Mouse (Mus musculus): ENCODE measurements at regions not wholly inside any gene's neighbourhood (a gene's known extent, or its start where the extent isn't known, plus 50 kb on each side); places are given as distances from the start of the nearest gene placed in this dataset.

DNA sequence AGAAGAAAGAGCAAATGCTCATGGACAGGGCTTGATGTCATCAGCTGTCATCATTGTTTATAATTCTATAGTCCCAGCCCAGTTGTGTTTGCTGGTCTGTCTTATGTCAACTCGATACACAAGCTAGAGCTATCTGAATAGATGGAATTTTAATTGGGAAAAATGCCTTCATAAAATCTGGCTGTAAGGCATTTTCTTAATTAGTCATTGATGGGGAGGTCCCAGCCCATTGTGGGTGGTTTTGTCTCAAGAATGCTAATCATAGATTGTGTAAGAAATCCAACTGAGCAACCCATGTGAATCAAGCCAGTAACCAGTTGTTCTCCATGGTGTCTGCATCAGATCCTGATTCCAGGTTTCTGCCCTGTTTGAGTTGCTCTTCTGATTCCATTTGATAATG, 400.1 kb downstream of the Gm11232 start:
- H3K9ac ChIP-seq (ENCODE audit: low read length), result no peak overlapping the region
- DNase-seq (ENCODE audit: low spot score, missing footprints), result no peak
- H3K27me3 ChIP-seq (ENCODE audit: control insufficient read depth, insufficient read depth, low read length), result no peaks in the 10 kb centered on the region
- no peak overlapping the region for H3K4me2 ChIP-seq
- H3K9me3 ChIP-seq (ENCODE audit: control insufficient read depth, low read length), result no peaks in the 10 kb centered on the region
- H3K4me1 ChIP-seq (ENCODE audit: control insufficient read depth, insufficient read depth, low read length), result no peaks in the 10 kb centered on the region
- no peak for ATAC-seq (ENCODE audit: low FRiP score)
- no peak overlapping the region for H3K4me3 ChIP-seq (ENCODE audit: low read depth, low read length)
- H3K27ac ChIP-seq (ENCODE audit: low read depth, low read length), result no peak overlapping the region
- 71% methylated on average over 1 of the region's 1 CpGs for WGBS
- no peaks in the 10 kb centered on the region for H3K36me3 ChIP-seq (ENCODE audit: control insufficient read depth, insufficient read depth, low read length)

GRCm38 (mm10) chr4:71356714-71357113, 401.1 kb downstream of the Gm11232 start:
- WGBS, result 98% methylated on average over 1 of the region's 1 CpGs
- ATAC-seq (ENCODE audit: low FRiP score), result no peak

DNA sequence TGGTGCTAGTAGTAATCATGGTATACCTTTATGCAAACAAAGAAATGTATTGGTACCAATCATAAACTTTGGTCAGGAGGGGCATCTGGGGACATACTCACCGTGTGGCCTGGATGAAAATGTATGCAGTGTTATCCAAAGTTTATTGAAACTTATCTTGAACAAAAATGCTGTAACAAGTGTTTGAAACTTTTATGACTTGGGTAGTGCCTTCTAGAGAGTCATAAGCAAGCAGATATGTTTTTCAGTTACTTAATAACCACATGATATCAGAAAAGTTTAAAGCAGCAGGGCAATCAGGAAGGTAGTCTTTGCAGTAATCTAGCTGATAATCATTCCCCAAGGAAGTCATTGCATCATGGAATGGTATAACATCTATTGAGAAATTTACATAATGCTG, 401.5 kb downstream of the Gm11232 start:
- DNase-seq (ENCODE audit: low spot score, missing footprints) (no peak), ATAC-seq (ENCODE audit: low FRiP score) (no peak)
- Histone ChIP-seq H3K36me3 (ENCODE audit: control insufficient read depth, insufficient read depth, low read length) (no peaks in the 10 kb centered on the region), H3K27ac (ENCODE audit: low read depth, low read length) (no peak overlapping the region), H3K4me2 (no peak overlapping the region), H3K4me3 (ENCODE audit: low read depth, low read length) (no peak overlapping the region), H3K9ac (ENCODE audit: low read length) (no peak overlapping the region), H3K27me3 (ENCODE audit: control insufficient read depth, insufficient read depth, low read length) (no peaks in the 10 kb centered on the region), H3K4me1 (ENCODE audit: control insufficient read depth, insufficient read depth, low read length) (no peaks in the 10 kb centered on the region), H3K9me3 (ENCODE audit: control insufficient read depth, low read length) (no peaks in the 10 kb centered on the region)
- 83% methylated on average over 1 of the region's 1 CpGs for WGBS

More at GRCm38 (mm10) chr4:71356714-71357113, 401.1 kb downstream of the Gm11232 start:
- no peaks in the 10 kb centered on the region for H3K36me3 ChIP-seq (ENCODE audit: control insufficient read depth, insufficient read depth, low read length)
- H3K4me1 ChIP-seq (ENCODE audit: control insufficient read depth, insufficient read depth, low read length), result no peaks in the 10 kb centered on the region
- H3K27ac ChIP-seq (ENCODE audit: low read depth, low read length), result no peak overlapping the region
- DNase-seq (ENCODE audit: low spot score, missing footprints), result no peak
- H3K9ac ChIP-seq (ENCODE audit: low read length), result no peak overlapping the region
- H3K27me3 ChIP-seq (ENCODE audit: control insufficient read depth, insufficient read depth, low read length), result no peaks in the 10 kb centered on the region
- no peak overlapping the region for H3K4me2 ChIP-seq
- no peaks in the 10 kb centered on the region for H3K9me3 ChIP-seq (ENCODE audit: control insufficient read depth, low read length)
- no peak overlapping the region for H3K4me3 ChIP-seq (ENCODE audit: low read depth, low read length)

- H3K4me1 ChIP-seq (ENCODE audit: control insufficient read depth, insufficient read depth, low read length), result no peaks in the 10 kb centered on the region
- no peaks in the 10 kb centered on the region for H3K9me3 ChIP-seq (ENCODE audit: control insufficient read depth, low read length)
- H3K4me2 ChIP-seq, result no peak overlapping the region
- WGBS, result 80% methylated on average over 2 of the region's 2 CpGs
- H3K27me3 ChIP-seq (ENCODE audit: control insufficient read depth, insufficient read depth, low read length), result no peaks in the 10 kb centered on the region
- no peak overlapping the region for H3K27ac ChIP-seq (ENCODE audit: low read depth, low read length)
- DNase-seq (ENCODE audit: low spot score, missing footprints) (no peak), ATAC-seq (ENCODE audit: low FRiP score) (no peak)
- no peak overlapping the region for H3K9ac ChIP-seq (ENCODE audit: low read length)
- no peaks in the 10 kb centered on the region for H3K36me3 ChIP-seq (ENCODE audit: control insufficient read depth, insufficient read depth, low read length)
- H3K4me3 ChIP-seq (ENCODE audit: low read depth, low read length), result no peak overlapping the region
Measured at GRCm38 (mm10) chr4:71351880-71352279, 405.9 kb downstream of the Gm11232 start.

GRCm38 (mm10) chr4:71343068-71343467, 414.7 kb downstream of the Gm11232 start:
- ATAC-seq (ENCODE audit: low FRiP score), result no peak
- no peaks in the 10 kb centered on the region for H3K9me3 ChIP-seq (ENCODE audit: control insufficient read depth, low read length)
- no peak overlapping the region for H3K9ac ChIP-seq (ENCODE audit: low read length)
- 95% methylated on average over 3 of the region's 3 CpGs for WGBS
- no peak overlapping the region for H3K27ac ChIP-seq (ENCODE audit: low read depth, low read length)
- H3K36me3 ChIP-seq (ENCODE audit: control insufficient read depth, insufficient read depth, low read length), result no peaks in the 10 kb centered on the region
- H3K4me3 ChIP-seq (ENCODE audit: low read depth, low read length), result no peak overlapping the region
- DNase-seq (ENCODE audit: low spot score, missing footprints), result peak; percentile 73
- H3K4me2 ChIP-seq, result no peak overlapping the region
- no peaks in the 10 kb centered on the region for H3K4me1 ChIP-seq (ENCODE audit: control insufficient read depth, insufficient read depth, low read length)
- H3K27me3 ChIP-seq (ENCODE audit: control insufficient read depth, insufficient read depth, low read length), result no peaks in the 10 kb centered on the region

DNA sequence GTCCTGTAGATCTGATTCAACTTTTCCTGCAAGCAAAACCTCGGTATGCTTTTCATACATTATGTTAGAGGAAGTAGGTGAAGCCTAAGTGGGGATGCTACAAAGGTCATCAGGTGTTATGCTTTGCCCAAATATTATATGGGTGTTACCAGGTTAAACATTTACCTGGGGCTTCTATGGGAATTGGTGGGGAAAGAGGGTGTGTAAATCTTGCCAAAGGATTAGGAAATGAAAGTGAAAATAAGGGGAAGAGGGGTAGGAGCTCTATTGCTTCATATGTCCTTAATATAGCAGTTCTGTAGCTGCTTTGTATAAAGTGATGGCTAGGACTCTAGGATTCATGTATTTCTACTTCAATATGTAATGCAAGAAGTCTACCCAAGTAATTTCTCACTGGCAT, 419.2 kb downstream of the Gm11232 start:
- H3K4me1 ChIP-seq (ENCODE audit: control insufficient read depth, insufficient read depth, low read length), result no peaks in the 10 kb centered on the region
- DNase-seq (ENCODE audit: low spot score, missing footprints) (no peak), ATAC-seq (ENCODE audit: low FRiP score) (no peak)
- H3K27ac ChIP-seq (ENCODE audit: low read depth, low read length), result no peak overlapping the region
- no peak overlapping the region for H3K9ac ChIP-seq (ENCODE audit: low read length)
- no peaks in the 10 kb centered on the region for H3K27me3 ChIP-seq (ENCODE audit: control insufficient read depth, insufficient read depth, low read length)
- H3K4me3 ChIP-seq (ENCODE audit: low read depth, low read length), result no peak overlapping the region
- H3K9me3 ChIP-seq (ENCODE audit: control insufficient read depth, low read length), result no peaks in the 10 kb centered on the region
- 78% methylated on average over 1 of the region's 1 CpGs for WGBS
- H3K36me3 ChIP-seq (ENCODE audit: control insufficient read depth, insufficient read depth, low read length), result no peaks in the 10 kb centered on the region
- no peak overlapping the region for H3K4me2 ChIP-seq

GRCm38 (mm10) chr4:71332672-71333071, 425.1 kb downstream of the Gm11232 start:
- DNase-seq (ENCODE audit: low spot score, missing footprints), result peak; percentile 59
- Histone ChIP-seq H3K27ac (ENCODE audit: low read depth, low read length) (no peak overlapping the region), H3K4me2 (no peak overlapping the region), H3K4me3 (ENCODE audit: low read depth, low read length) (no peak overlapping the region), H3K36me3 (ENCODE audit: control insufficient read depth, insufficient read depth, low read length) (no peaks in the 10 kb centered on the region), H3K9me3 (ENCODE audit: control insufficient read depth, low read length) (no peaks in the 10 kb centered on the region), H3K9ac (ENCODE audit: low read length) (no peak overlapping the region), H3K4me1 (ENCODE audit: control insufficient read depth, insufficient read depth, low read length) (no peaks in the 10 kb centered on the region), H3K27me3 (ENCODE audit: control insufficient read depth, insufficient read depth, low read length) (no peaks in the 10 kb centered on the region)
- 79% methylated on average over 3 of the region's 3 CpGs for WGBS
- ATAC-seq (ENCODE audit: low FRiP score), result no peak

DNA sequence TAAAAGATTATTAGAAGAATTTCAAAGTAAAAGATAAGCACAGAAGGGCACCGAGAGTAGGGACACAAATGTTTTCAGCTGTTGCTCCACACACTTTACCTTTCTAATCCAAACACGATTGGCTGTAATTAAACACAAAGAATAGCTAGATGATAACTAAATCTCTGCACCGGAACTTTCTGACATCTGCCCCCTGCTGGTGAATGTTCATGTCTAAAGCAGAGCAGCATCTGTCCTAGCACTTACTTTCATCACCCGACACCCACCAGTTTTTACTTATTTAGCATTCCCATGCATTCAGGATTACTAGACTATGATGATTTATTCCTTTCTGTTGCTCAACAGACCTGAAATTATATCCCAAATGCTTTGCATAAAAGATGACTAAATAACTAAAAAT, 425.7 kb downstream of the Gm11232 start:
- no peak for ATAC-seq (ENCODE audit: low FRiP score)

DNA sequence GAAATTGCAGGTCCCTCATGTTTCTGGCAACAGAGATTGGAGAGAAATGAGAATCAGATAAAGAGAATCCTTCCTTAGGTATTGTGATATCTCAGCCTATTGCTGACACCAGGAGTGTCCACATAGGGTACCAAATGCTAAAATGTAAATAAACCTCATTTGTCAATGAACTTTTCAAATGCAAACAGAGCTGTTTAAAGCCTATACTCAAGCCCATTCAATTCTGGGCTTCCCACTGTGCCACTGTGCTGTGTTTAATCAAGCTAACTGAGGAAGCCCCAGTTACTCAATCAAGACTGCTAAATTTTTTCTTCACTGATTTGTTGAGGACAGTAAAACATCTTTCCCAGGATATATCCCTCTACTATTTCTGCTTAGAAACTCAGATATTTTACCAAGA, 441.2 kb downstream of the Gm11232 start:
- no peak overlapping the region for H3K9ac ChIP-seq (ENCODE audit: low read length)
- DNase-seq (ENCODE audit: low spot score, missing footprints) (no peak), ATAC-seq (ENCODE audit: low FRiP score) (0 out of 2 replicates have a peak, but pooled peaks have one; percentile 38)

More for the DNA sequence above, 425.7 kb downstream of the Gm11232 start:
- H3K9me3 ChIP-seq (ENCODE audit: control insufficient read depth, low read length), result no peaks in the 10 kb centered on the region
- H3K36me3 ChIP-seq (ENCODE audit: control insufficient read depth, insufficient read depth, low read length), result no peaks in the 10 kb centered on the region
- no peaks in the 10 kb centered on the region for H3K27me3 ChIP-seq (ENCODE audit: control insufficient read depth, insufficient read depth, low read length)
- H3K27ac ChIP-seq (ENCODE audit: low read depth, low read length), result no peak overlapping the region
- peak; percentile 81 for DNase-seq (ENCODE audit: low spot score, missing footprints)
- H3K4me2 ChIP-seq, result no peak overlapping the region
- no peak overlapping the region for H3K4me3 ChIP-seq (ENCODE audit: low read depth, low read length)
- no peak overlapping the region for H3K9ac ChIP-seq (ENCODE audit: low read length)
- H3K4me1 ChIP-seq (ENCODE audit: control insufficient read depth, insufficient read depth, low read length), result no peaks in the 10 kb centered on the region
- 83% methylated on average over 4 of the region's 4 CpGs for WGBS

GRCm38 (mm10) chr4:71307176-71307612, 450.6 kb downstream of the Gm11232 start:
- no peaks in the 10 kb centered on the region for H3K27me3 ChIP-seq (ENCODE audit: control insufficient read depth, insufficient read depth, low read length)
- 80% methylated on average over 6 of the region's 6 CpGs for WGBS
- no peak overlapping the region for H3K4me3 ChIP-seq (ENCODE audit: low read depth, low read length)
- ATAC-seq (ENCODE audit: low FRiP score) (no peak), DNase-seq (ENCODE audit: low spot score, missing footprints) (no peak)
- H3K36me3 ChIP-seq (ENCODE audit: control insufficient read depth, insufficient read depth, low read length), result no peaks in the 10 kb centered on the region
- no peak overlapping the region for H3K9ac ChIP-seq (ENCODE audit: low read length)
- no peak overlapping the region for H3K4me2 ChIP-seq
- H3K27ac ChIP-seq (ENCODE audit: low read depth, low read length), result no peak overlapping the region
- H3K9me3 ChIP-seq (ENCODE audit: control insufficient read depth, low read length), result no peaks in the 10 kb centered on the region
- H3K4me1 ChIP-seq (ENCODE audit: control insufficient read depth, insufficient read depth, low read length), result no peaks in the 10 kb centered on the region

More for the DNA sequence above, 441.2 kb downstream of the Gm11232 start:
- no peaks in the 10 kb centered on the region for H3K27me3 ChIP-seq (ENCODE audit: control insufficient read depth, insufficient read depth, low read length)
- H3K4me3 ChIP-seq (ENCODE audit: low read depth, low read length), result no peak overlapping the region
- H3K4me1 ChIP-seq (ENCODE audit: control insufficient read depth, insufficient read depth, low read length), result no peaks in the 10 kb centered on the region
- H3K27ac ChIP-seq (ENCODE audit: low read depth, low read length), result no peak overlapping the region
- no peaks in the 10 kb centered on the region for H3K36me3 ChIP-seq (ENCODE audit: control insufficient read depth, insufficient read depth, low read length)
- no peaks in the 10 kb centered on the region for H3K9me3 ChIP-seq (ENCODE audit: control insufficient read depth, low read length)
- H3K4me2 ChIP-seq, result no peak overlapping the region

Data from midbrain, embryonic 11.5 days (tissue).